Comparison of ENCODE assay signal across 17 mouse cellular contexts in the genomic region with DNA sequence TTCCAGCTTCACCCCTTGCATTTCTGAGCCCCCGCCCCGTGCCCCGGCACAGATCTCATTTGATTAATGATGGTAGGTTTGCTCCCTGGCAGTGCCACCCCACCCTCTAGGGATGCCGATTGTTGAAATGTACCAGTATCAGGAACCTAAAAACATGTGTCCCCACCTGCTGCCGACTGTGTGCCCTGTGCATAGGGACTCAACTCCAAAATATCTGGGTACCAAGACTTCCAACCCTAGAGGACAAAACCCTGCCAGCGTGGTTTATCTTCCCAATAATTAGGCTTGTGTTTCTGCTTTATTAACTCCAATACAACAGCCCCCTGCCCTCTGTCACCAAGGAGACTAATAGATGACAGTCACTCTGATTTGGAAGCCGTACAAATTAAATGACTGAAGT.
DNase-seq lines count a peak whose midpoint lies in the region; ATAC-seq and TF ChIP-seq lines count a peak whose summit lies in the region.
"Had no signal": no experiment of that assay in that cellular context is flagged by ENCODE, and none has a peak within 500 bp of the region (broad histone marks: within the 10 kb centered on the region; RNA-seq: fewer than 3 reads in every experiment).

No protein-coding gene starts in this region.

- peaks cover 13% of the 10 kb centered on the region for H3K4me1 ChIP-seq in midbrain, embryonic 11.5 days (ENCODE audit: control insufficient read depth, insufficient read depth, low read length)
- peaks cover 48% of the 10 kb centered on the region for H3K4me1 ChIP-seq in midbrain, embryonic 13.5 days (replicated peaks)
- peaks cover 54% of the 10 kb centered on the region for H3K4me1 ChIP-seq in limb, embryonic 10.5 days
- H3K4me1 ChIP-seq: embryonic facial prominence, embryonic 12.5 days had no signal

- H3K27me3 ChIP-seq in midbrain, embryonic 11.5 days (ENCODE audit: control insufficient read depth, insufficient read depth, low read length), result no peaks in the 10 kb centered on the region
- H3K27me3 ChIP-seq in midbrain, embryonic 13.5 days, result peaks cover 27% of the 10 kb centered on the region
- peaks cover 51% of the 10 kb centered on the region for H3K27me3 ChIP-seq in limb, embryonic 10.5 days (ENCODE audit: low read depth, poor library complexity, severe bottlenecking)

- no peak overlapping the region for H3K9ac ChIP-seq in midbrain, embryonic 11.5 days (ENCODE audit: low read length)
- H3K9ac ChIP-seq in midbrain, embryonic 13.5 days (replicated peaks), result no peak overlapping the region
- H3K9ac ChIP-seq: embryonic facial prominence, embryonic 12.5 days; forebrain, embryonic 13.5 days; forebrain, embryonic 15.5 days had no signal

- no peak for ATAC-seq in midbrain, embryonic 11.5 days (ENCODE audit: low FRiP score)
- no peak for ATAC-seq in midbrain, embryonic 13.5 days
- ATAC-seq: forebrain, embryonic 13.5 days; forebrain, embryonic 15.5 days had no signal

- H3K4me3 ChIP-seq in midbrain, embryonic 11.5 days (ENCODE audit: low read depth, low read length), result no peak overlapping the region
- no peak overlapping the region for H3K4me3 ChIP-seq in midbrain, embryonic 13.5 days (replicated peaks)
- no peak overlapping the region for H3K4me3 ChIP-seq in limb, embryonic 10.5 days
- H3K4me3 ChIP-seq: embryonic facial prominence, embryonic 10.5 days; embryonic facial prominence, embryonic 12.5 days; forebrain, embryonic 13.5 days; forebrain, embryonic 15.5 days had no signal

- 76% methylated on average over 7 of the region's 7 CpGs for WGBS in midbrain, embryonic 11.5 days
- WGBS in midbrain, embryonic 13.5 days, result 67% methylated on average over 7 of the region's 7 CpGs
- 65% methylated on average over 7 of the region's 7 CpGs for WGBS in limb, embryonic 10.5 days

- peak; percentile 71 for DNase-seq in midbrain, embryonic 11.5 days (ENCODE audit: low spot score, missing footprints)
- peak; percentile 40 for DNase-seq in brain, embryonic 14.5 days (ENCODE audit: low read depth)
- no peak for DNase-seq in limb, embryonic 10.5 days (ENCODE audit: low spot score)
- no peak for DNase-seq in left cerebral cortex, adult 18-20 months (ENCODE audit: low spot score in 2 of 2)
- no peak for DNase-seq in ovary, postnatal 10 days (ENCODE audit: low spot score)
- DNase-seq: adrenal gland, adult 2 months; adrenal gland, postnatal 10 days; adrenal gland, postnatal 25 days; cerebellum, adult 11-12 months; cerebellum, adult 2 months; cerebellum, adult 9-10 months; cerebellum, postnatal 25 days had no signal

- H3K36me3 ChIP-seq in midbrain, embryonic 11.5 days (ENCODE audit: control insufficient read depth, insufficient read depth, low read length), result no peaks in the 10 kb centered on the region
- no peaks in the 10 kb centered on the region for H3K36me3 ChIP-seq in midbrain, embryonic 13.5 days
- H3K36me3 ChIP-seq in limb, embryonic 10.5 days, result no peaks in the 10 kb centered on the region
- H3K36me3 ChIP-seq: embryonic facial prominence, embryonic 10.5 days; embryonic facial prominence, embryonic 12.5 days; forebrain, embryonic 15.5 days had no signal

- no peak for TF ChIP-seq POLR2A in brain, embryonic 14.5 days (IDR thresholded peaks at IDR 0.05; ENCODE audit: borderline replicate concordance, extremely low read depth, insufficient read depth, insufficient read length, poor library complexity, severe bottlenecking)

- H3K9me3 ChIP-seq in midbrain, embryonic 11.5 days (ENCODE audit: control insufficient read depth, low read length), result no peaks in the 10 kb centered on the region
- H3K9me3 ChIP-seq in midbrain, embryonic 13.5 days, result no peaks in the 10 kb centered on the region
- H3K9me3 ChIP-seq in limb, embryonic 10.5 days (replicated peaks), result no peaks in the 10 kb centered on the region
- H3K9me3 ChIP-seq: embryonic facial prominence, embryonic 10.5 days; embryonic facial prominence, embryonic 12.5 days; forebrain, embryonic 13.5 days; forebrain, embryonic 15.5 days had no signal

- H3K4me2 ChIP-seq in midbrain, embryonic 11.5 days, result no peak overlapping the region
- no peak overlapping the region for H3K4me2 ChIP-seq in midbrain, embryonic 13.5 days (replicated peaks)
- H3K4me2 ChIP-seq: embryonic facial prominence, embryonic 12.5 days had no signal

- no peak for TF ChIP-seq CTCF in brain, embryonic 14.5 days (IDR thresholded peaks at IDR 0.05; ENCODE audit: borderline replicate concordance, extremely low read depth, insufficient read depth, insufficient read length)

- H3K27ac ChIP-seq in midbrain, embryonic 11.5 days (ENCODE audit: low read depth, low read length), result no peak overlapping the region
- H3K27ac ChIP-seq in midbrain, embryonic 13.5 days, result no peak overlapping the region
- H3K27ac ChIP-seq in limb, embryonic 10.5 days, result 0 out of 2 replicates have a peak overlapping the region, but pooled peaks have one; percentile 9
- H3K27ac ChIP-seq: embryonic facial prominence, embryonic 10.5 days; embryonic facial prominence, embryonic 12.5 days; forebrain, embryonic 13.5 days; forebrain, embryonic 15.5 days had no signal

Comparison
In these comparisons a context has a peak if more than half of its experiments do, and no peak if none do; other contexts are left out.
1. DNase-seq: peak in midbrain, embryonic 11.5 days (single experiment) and brain, embryonic 14.5 days (single experiment); none in limb, embryonic 10.5 days (single experiment), left cerebral cortex, adult 18-20 months (0 of 2) and ovary, postnatal 10 days (single experiment).